Mouse (Mus musculus) layer of hippocampus, postnatal 36 days (tissue): ENCODE results near the gene Mvb12b. TPM values are rescaled to one million over a fixed set of nuclear protein-coding genes. Genes with fewer than 3 reads are reported as not detected.
"Not testable (repeated sequence)": the region's sequence is repeated elsewhere in the genome, so short reads cannot be mapped to it uniquely, and the experiment has no call there.

ENCODE experiments used
- DNase-seq, 2 experiments: peaks; one replicate each; pipeline ENCODE4 v3.0.0; 2022
- total RNA-seq, 2 experiments: library from RNA; stranded (reverse); gene quantifications; 2 replicates each; pipeline ENCODE4 v1.2.3; 2021

Gene Mvb12b
- 10 to 100 TPM; 91.3 to 91.5 TPM for total RNA-seq

DNA sequence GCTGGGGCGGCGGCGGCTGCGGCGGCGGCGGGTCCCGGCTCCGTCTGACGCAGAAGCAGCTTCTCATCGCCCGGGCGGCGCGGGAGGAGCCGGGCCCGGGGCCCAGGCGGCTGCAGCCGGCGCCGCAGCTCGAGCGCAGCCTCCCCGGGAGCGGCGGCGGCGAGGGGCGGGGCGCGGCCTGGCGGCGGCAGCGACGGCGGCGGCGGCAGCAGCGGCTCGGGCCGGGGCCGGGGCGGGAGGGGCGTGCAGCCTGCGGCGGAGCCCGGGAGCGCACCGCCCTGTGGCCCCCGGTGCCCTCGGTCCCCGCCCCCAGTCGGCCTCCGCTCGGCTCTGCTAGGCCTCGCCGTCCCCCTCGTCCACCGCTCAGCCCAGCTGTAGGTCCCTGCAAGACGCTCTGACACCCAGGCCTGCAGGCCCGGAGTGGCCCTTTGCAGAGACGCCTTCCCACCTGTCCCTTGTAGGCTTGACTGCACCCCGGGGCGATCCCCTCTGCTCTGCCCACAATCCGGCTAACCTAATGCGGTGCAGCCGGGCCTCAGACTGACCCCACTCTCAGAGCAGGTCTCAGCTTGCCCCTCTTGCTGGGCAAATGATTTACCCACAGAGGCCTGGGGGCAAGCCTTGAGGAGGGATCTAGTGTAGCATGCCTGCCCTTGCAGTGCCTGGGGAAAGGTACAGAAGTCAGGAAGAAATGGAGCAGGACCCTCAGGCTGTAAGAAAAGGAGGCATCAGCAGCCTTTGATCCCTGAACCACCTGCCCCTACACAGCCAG lies at the start of gene Mvb12b:
Gene Mvb12b, minus strand, starts transcription at position 619 of the 772 bp plus-strand sequence.
- peak; percentile 47 to 55 for DNase-seq

DNA sequence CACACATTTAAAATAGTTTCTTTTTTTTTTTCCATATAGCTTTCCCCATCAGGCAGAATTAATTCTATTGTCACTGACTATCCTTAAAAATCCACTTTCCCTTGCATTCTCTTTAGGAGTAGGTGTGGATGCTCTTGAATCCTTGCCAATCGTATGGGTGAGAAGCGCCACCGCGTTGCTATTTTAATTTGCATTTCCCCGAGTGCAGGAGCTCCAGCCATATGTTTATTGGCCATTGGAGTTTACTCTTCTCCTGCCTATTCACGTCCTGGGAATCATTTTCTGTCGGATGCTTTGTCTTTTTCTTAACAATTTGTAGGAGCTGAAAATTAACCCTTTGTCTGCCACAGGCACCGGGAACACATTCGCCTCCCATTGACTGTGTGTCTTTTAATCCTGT lies 48.0 kb upstream of the Mvb12b start:
- no peak for DNase-seq

DNA sequence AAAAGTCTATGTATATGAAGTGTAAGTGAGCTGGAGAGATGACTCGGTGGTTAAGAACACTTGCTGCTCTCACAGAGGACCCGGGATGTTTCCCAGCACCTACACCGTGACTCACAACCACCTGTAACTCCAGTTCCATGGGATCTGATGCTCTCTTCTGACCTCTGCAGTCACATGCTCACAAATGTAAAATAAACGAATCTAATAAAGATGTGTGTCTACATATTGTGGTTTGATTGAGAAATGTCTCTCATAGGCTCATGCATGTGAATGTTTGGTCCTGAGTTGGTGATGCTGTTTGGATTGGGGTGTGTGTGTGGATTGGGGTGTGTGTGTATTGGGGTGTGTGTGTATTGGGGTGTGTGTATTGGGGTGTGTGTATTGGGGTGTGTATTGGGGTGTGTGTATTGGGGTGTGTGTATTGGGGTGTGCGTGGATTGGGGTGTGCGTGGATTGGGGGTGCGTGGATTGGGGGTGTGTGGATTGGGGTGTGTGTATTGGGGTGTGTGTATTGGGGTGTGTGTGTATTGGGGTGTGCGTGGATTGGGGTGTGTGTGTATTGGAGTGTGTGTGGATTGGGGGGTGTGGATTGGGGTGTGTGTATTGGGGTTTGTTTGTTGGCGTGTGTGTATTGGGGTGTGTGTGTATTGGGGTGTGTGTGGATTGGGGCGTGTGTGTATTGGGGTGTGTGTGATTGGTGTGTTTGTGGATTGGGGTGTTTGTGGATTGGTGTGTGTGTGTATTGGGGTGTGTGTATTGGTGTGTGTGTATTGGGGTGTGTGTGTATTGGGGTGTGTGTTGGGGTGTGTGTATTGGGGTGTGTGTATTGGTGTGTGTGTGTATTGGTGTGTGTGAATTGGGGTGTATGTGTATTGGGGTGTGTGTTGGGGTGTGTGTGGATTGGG lies 46.1 kb upstream of the Mvb12b start:
- no peak for DNase-seq

DNA sequence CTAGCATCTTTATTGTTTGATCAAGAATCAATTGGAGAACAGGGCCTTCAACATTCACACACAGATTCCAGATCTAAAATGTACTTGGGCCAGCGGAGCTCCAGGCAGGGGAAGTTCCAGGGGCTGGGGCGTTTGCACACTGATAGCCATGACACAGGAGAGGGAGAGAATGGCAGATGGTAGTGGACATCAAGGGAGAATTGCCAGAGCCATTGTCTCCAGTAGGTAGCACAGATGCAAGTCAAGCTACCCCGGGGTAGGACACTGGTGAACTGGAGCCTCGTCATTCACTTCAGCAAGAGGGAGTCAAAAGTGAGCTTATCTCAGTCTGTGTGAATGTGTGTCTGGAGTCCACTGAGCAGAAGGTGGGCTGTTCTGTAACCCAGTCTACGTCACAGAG lies 43.4 kb upstream of the Mvb12b start:
- DNase-seq = no peak

DNA sequence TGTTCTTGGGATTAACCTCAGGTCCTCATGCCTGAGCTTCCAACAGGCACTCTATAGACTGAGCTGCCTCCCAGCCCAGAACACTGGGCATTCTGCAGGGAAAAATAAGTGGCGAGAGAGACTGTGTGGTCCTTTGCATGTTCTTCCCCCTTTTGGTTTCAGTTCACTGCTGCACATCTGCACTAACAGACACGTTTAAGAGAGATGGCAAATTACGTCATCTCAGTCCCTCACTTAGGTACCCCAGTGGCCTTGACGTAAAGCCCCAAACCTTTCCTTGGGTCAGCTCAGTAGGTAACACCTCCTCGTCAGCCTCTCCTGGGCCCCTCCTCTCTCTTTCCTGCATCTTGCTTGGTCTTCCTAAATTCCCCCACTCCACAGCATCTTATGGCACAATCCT lies 37.5 kb upstream of the Mvb12b start:
- no peak for DNase-seq

DNA sequence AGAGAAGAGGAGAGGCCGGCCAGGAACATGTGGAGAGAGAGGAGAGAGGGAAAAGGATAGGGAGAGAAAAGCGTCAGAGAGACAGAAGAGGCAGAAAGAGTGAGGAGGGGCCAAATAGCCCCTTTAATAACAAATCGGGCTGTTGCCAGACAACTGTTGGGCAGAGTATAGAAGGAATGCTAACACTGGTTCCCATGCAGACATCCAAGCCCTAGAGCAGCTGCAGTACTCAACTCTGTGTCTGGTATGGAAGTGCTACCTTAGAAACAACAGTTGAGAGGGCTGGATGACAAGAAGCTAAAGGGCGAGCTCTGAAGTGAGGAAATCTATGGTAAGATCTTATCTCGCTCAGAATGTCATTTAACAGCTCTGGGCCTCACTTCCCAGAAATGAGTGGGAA lies 35.7 kb upstream of the Mvb12b start:
- DNase-seq = no peak

DNA sequence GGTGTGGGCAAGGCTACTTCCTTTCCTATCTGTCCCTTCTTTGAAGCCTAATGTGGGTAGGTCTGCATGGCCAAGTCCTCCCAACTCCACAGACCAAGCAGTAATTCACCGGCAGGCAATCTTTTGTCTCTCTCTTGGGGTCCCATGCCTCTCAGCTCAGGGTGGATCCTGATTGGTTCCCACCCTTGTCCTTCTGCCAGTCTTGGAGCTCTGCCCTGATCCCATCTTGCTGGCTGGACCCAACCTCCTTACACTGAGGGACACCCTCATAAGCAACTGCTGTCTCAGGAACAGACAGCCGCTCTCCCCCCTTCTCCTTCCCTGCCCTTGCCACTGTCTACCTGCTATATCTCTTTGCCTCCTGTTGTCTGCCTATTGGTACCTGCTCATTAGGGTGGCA lies 34.7 kb upstream of the Mvb12b start:
- no peak for DNase-seq

DNA sequence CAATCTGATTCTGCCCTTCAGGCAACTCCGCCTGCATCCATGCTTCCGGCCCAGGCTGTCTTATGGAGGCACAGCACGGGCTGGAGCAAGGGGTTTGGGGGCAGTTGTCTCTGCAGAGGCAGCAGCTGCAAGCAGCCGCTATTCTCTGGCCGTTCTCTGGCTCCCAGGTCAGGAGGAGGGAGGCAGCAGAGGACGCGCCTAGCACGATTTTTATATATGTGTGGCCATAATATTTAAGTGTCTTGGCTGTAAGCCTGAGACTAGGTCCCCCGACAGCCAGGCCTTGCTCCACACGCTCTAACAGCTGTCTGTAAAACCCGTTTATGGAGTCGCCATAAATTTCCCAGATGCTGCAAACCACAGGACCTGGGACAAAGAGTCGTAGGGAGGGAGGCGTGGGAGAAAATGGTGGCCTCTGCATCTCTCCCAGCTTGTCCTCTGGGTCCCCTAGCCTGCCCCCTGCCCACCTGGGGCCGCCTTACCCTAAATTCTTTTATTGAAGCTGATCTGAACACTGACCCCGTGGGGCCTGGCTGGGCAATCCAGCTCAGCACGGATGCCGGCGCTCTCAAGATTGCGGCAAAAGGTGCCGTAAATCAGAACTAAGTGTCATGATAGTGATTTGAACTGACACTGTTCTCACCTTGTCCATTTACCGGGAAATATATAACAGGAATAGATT lies 32.3 kb upstream of the Mvb12b start:
- DNase-seq = no peak

DNA sequence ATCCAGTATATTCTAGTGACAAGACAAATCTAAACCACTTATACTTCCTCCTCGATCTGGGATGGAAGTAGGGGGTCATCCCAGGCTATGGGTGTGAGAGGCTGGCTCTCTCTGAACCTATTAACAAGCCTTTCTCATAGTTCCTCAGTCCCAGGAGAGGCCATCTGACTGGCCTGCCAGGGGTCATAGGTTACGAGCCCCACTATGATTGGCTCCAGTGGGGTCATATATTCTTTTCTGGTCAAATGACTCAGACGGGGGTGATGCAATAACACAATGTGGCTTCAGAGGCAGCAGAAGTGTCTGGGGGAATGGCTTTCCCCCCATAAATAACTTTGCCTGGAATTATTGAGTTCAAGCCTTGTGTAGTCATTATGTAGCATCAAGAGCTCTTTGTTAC lies 31.1 kb upstream of the Mvb12b start:
- DNase-seq = no peak

DNA sequence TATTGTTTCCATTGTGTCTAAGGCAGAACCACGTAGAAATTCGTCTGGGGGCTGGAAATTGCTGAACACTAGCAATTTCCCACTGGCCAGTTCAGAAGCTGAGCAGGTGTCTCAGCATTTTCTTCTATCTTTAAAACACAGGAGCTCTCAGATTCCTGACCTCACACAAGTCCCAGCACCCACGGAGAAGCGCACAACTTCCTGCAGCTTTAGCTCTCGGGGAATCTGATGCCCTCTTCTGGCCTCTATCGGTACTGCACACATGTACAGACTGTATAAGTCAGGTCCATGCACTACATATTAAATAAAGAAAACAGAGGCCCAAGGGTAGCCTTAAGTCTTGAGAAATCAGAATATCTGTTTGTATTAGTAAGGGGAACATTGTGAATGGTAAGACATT lies 30.6 kb upstream of the Mvb12b start:
- DNase-seq = no peak

DNA sequence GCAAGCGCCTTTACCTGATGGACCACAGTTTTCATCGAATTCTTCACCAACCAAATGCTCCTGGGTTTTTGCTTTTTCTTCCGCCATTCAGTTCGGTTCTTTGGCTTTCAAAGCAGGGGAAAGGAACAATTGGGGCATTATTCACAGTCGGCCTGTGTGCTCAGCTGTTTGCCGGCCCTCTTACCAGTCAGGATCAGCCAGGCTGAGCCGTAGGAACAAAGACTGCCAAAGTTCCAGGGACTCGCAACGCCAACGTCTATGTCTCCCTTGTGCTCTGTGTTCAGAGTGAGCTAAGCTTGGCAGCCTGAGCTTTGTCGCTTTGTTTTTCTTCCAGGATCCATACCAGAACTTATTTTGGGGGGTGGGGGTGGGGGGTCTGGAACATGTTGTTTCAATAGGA lies 28.9 kb upstream of the Mvb12b start:
- peak; percentile 33 to 40 for DNase-seq

DNA sequence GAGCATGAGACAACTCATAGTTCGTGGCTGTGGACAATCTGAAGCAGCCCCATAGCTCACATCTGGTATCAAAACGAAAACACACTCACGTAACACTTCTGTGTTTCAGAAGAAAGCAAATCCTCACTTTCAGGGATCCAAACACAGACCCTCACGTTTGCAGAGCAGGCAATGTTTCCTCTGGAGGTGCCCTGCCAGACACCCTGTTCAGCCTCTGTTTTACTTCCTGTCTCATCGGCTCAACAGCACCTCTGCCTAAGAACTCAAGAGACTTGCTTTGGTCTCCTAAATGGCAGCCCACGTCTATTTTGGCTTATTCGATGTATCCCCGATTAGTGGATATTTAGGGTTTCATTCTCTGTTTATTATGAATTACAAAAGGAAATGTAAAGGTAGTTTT lies 27.3 kb upstream of the Mvb12b start:
- DNase-seq = no peak

DNA sequence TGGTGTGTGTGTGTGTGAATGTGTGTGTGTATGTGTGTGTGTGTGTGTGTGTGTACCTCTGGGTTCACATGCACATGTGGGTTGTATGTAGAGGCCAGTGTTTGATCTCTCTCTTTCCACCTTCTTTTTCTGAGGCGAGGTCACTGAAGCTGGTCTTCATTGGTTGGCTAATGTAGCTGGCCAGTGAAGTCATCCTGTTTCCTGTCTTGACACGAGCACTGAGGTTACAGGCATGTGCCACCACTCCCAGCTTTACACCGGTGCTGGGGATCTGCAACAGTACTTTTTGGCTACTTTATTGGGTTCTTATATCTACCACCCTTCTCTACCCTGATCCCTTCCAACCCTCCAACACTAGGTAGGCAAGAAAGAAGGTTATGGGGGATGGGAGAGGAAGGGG lies 26.6 kb upstream of the Mvb12b start:
- no peak for DNase-seq

DNA sequence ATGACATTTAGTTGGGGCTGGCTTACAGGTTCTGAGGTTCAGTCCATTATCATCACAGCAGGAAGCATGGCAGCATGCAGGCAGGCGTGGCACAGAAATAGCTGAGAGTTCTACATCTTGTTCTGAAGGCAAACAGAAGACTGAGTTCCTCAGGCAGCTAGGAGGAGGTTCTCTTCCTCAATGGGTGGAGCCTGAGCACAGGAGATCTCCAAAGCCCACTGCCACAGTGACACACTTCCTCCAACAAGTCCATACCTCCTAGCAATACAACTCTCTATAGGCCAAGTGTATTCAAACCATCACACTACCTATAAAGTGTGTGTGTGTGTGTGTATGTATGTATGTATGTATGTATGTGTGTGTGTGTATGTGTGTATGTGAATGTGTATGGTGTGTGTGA lies 25.9 kb upstream of the Mvb12b start:
- not testable (repeated sequence) for DNase-seq

DNA sequence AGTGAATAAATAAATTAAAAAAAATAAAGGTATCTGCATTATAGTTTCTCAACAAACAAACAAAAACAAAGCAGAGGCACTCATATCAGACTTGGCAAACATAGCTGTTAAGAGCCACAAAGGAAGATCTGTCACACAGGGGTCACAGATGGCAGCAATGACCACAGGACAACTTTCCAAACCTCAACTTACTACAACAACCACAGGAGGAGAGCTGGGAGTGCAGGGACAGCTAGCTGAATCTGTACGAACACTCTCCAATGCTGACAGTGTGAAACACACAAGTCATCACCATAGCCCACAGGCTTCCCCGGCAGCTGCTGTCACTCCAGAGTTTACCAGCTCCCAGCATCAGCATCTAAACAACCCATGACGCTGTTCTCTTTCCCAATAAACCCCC lies 25.0 kb upstream of the Mvb12b start:
- no peak for DNase-seq

DNA sequence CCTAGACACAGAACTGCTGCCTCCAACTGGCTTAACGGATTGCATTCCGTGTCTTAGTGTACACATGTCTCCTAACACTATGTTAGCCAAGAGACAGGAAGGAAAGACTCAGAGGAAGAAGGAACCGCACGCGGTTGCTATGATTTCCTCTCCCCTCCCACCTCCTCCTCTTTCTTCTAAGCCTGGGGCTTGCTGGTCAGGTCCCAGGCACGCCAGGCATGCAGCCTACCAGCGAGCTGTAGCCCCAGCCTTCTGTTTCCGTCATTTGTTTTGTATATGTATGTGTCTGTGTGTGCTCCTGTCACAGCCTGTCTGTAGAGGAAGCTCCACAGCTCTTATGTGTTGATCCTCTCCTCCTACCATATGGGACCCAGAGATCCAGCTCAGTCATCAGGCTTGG lies 20.6 kb upstream of the Mvb12b start:
- peak in 1 of 2 experiments; percentile 19 for DNase-seq

DNA sequence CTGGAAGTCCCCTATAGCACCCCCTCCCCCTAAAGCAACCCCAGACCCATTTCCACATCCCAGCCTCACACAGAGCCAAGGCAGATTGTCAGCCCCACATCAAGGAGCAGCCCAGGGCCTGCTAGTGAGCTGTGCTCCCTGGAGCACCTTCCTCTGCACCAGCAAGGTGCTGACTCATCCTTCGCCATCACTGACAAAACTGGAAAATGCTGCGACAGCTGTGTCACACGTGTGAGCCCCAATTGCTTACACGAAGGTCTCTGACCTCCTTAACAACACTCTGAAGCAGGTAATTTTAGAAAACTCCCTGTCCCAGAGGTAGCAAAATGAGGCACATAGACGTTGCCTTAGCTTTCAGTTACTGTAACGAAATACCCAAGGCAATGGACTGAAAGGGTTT lies 19.4 kb upstream of the Mvb12b start:
- DNase-seq = no peak

DNA sequence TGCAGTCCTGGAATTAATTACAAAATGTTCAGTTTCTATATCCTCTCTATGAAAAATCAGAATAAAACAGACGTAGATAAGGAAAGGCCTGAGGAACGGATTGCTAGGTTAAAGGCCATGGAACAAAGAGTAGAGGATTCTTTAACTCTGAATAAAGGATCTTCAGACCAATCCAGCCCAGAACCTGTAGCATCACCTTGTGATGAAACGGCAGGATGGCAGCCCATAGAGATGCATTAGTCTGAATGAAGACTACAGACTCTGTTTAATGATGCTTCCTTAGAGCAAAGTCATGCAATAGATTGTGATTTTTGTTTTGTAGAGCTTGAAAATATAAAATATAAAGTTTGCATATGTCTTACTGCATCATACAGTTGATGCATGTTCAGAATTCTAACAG lies 8.1 kb upstream of the Mvb12b start:
- no peak for DNase-seq

DNA sequence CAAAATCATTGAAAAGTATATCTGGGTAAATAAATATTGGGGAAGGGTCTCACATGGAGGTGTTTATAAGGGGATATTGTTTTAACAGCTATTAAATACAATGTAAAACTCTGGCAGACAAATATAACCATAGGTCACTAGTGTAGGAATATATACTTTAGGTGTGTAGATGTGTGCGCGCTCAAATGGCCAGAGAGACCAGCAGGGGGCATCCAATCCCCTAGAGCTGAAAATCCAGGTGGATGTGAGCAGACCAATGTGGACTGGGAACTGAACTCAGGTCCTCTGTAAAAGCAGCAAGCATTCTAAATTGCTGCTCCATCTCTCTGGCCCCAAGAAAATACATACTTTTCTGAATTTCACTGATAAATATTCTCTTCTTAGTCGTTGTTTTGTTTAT lies 5.4 kb upstream of the Mvb12b start:
- no peak for DNase-seq

DNA sequence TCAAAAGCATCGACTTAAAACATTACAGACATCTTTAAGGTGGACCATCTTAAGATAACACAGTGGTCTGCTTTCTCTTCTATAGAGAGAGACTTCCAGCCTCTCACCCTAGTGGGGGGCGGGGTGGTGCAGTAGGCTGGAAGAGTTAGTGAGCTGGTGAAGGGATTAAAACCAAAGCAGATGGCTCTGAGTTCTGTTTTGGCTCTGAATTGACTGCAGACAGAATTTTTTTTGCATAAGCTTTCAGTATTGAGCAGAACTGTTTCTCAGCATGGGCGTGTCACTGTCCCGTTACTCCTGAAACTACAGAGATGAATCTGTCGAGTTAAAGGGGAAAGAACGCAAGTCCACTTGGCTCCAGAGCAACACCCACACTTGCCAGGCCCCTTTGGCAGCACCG lies 4.6 kb upstream of the Mvb12b start:
- peak; percentile 41 to 50 for DNase-seq

DNA sequence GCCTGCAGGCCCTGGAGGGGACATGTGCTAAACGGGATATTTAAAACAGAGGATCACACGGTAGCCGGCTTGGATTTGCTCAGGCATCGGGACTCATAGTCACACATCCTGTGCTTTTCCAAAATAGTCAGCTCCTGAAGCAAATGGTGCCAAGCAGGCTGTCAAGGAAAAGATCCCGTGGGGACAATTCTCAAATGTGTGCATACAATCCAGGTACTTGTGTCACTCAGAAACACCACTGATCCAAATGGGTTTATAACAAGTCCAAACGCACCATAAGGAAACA lies 297 bp upstream of the Mvb12b start:
- no peak for DNase-seq

DNA sequence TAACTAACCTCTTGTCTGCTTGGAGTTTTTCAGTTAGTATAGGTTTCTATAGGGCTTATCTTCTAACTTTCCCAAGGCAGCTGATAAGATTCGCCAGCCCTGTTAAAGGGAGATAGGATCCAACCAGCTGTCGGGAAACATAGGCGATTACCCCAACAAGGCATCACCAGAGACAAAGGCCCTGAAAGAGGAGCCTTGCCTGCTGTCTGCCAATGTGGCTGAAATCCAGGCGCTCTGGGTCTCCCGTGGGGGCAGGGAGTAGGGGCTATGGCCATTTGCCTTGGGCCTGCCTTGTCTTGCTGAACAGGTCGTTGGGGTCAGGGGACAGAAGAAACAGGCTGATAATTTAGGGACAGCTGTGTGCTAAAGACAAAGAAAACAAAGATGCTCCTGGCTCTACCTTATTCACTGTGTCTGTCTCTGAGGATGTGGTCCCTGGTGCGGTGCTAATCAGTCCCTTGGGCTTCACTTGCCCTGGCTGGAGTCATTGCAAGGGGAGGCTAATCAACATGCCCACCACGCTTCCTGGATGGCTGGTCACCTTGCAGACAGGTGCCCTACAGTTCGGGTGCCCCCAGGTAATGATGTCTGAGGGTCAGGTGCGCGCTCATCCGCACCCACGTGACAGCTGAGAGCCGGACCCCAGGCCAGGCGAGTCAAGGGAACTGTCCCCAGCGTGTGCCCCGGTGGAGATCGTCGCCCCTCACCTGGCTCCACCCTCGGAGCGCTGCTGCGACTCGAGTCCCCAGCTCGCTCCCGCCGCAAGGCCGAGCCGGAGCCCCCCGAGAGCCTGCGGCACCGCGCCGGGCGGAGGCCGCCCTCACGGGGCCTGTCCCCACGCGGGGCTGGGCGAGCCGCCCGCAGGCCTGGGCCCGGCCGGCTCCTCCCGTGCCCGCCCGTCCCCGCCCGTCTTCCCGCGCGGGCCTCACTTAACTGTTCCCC lies 1.1 kb downstream of the Mvb12b start:
- DNase-seq = peak; percentile 52 to 60
